Mouse (Mus musculus) activated CD4-positive, CD25-positive, alpha-beta regulatory T cell, adult 4 months (primary cell): ENCODE measurements around the gene Myo16. TPM values are rescaled to one million over a fixed set of nuclear protein-coding genes. Genes with fewer than 3 reads are reported as not detected.
A peak's percentile ranks its signal among the peaks of the same experiment; 100 is the strongest.

ENCODE experiments used
- ATAC-seq: one replicate; pipeline ENCODE4 v1.8.0; 2017
- polyA plus RNA-seq, 2 experiments: library from polyadenylated mRNA; unstranded; fragments of 100-300 nt; shearing (Covaris generic); gene quantifications; one replicate each; pipeline ENCODE4 v1.2.1; 2017

Myo16 gene
- polyA plus RNA-seq, 2 experiments from 2014 or later: not detected

DNA sequence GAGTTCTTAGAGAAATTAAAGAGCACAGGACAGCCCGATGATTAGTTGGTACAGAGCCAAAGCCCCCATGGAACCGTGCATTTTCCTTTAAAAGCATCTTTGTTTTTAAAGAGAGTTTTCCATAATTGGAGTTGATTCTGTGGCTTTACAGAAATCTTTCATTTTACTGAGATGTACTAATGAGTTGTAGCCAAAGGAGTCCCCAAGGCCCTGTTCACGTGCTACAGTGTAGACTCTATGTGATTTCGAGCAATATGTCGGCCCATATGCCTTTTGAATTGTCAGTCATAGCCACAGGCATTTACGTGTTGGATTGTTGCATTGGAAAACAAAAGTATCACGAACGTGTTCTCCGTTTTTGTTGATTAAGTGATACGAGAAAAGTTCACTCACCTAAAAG lies 325.3 kb downstream of the Myo16 start:
- no peak for ATAC-seq

DNA sequence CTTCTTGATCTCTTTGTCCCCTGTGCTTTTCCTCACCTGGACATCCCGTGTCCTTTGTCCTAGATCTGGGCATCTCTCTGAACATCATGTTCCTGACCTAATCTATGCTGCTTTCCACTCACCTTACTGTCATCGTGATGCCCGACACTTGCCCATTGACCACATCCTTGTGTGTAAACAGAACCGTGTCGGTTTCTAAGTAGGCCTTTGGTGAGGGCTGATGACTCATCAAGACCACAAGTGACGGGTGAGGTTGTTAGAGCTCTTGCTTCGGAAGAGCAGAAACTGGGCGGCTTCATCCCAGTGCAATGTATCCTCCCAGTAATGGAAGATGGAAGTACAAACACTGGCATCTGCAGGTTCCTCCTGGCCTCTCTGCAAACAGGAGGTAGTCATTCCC lies 327.1 kb downstream of the Myo16 start:
- peak; percentile 80 for ATAC-seq

DNA sequence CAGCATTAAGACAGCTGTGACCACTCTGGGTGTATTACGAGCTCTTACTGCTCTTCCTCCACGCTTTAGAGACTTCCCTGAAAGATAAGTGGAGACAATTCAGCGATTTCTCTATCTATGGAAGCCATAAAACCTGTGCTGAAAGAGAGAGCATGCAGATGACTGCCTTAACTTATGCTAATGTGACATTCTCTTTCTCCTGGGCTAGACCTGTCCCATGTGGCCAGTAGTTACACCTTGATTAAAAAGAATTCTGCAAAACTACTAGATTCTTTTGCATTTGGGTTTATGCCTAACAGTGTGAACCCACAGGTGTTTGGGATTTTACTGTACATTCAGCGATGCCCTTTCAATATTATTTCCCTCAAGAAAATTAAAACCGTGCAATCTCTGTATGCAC lies 328.4 kb downstream of the Myo16 start:
- no peak for ATAC-seq

DNA sequence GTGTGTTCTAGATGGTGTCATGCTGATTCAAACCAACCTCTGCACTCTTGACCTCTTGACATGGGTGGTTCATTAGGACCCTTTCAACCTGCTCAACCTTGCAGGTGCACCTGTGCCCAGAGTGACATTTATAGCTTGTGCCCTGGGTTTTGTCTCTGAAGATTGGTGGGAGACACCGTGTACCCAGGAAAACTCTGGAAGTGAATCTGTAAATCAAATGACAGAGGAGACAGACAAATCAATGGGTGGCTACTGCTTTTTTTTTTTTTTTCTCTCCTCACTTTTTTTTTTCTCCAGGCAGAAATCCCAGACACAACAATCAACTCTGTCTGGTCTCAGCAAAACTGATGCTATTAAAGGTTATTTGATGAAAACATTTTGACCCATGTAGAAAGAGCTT lies 329.2 kb downstream of the Myo16 start:
- ATAC-seq: no peak

DNA sequence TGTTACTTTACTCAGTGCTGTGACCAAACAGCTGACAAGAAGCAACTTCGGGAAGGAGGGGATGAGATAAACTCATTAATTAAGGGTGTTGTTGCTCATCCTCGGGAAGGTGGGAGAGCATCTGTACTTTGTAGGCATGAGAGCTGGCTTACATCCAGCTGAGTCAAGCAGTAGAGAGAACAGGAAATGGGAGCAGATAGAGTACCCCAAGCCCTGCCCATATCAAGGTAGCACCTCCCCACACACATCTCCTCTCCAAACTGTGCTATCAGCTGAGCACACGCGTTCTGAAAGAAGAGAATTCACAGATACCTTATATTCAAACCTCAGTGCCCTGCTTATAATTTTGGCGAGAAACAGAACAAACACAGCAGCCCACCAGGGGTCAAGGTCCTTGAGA lies 330.1 kb downstream of the Myo16 start:
- ATAC-seq: no peak

DNA sequence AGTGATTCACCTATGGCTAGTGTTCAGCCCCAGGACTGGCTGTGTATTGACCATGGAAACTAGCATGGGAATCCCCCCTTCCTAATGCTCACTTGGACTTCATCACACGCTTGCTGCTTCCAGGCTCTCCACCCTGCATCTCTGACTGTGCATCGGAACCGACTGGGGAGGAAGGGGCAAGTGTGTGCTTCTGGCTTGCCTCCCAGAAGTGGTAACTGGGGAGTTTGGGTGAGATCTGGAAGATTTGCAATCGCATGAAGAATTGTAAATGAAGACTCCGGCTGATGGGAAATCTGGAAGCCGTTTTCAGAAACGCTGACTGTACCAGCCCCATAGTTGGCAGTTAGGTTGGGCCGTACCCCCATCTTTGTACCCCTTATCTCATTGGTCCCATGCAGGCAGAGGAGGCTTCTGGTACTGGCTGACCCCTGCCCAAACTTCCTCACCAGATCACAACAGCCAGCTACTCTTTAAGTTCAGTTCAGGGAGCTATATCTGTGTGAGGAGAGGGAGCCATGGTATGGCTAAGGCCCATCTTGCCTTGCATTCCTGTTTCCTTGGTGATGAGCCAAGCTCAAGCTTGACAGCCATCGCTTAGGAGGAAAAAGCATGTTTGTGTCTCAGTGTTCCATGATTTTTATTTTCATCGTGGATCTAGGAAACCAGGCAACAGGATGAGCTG lies 336.2 kb downstream of the Myo16 start:
- no peak for ATAC-seq

DNA sequence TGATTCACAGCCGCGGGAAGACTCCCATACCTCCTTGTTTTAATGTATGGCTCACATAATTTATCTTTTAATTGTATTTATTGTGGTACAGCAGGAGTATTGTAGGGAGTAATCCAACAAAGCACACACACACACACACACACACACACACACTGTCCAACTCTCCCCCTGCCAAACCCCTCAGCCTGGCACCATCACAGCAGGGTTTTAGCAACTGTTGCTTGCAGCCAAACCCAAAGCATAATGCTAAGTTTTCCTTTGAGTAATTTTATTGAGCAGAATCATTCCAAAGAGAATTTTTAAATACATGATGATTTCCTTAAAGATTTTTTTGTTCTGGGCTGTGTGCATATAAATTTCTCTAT lies 336.7 kb downstream of the Myo16 start:
- ATAC-seq: no peak

DNA sequence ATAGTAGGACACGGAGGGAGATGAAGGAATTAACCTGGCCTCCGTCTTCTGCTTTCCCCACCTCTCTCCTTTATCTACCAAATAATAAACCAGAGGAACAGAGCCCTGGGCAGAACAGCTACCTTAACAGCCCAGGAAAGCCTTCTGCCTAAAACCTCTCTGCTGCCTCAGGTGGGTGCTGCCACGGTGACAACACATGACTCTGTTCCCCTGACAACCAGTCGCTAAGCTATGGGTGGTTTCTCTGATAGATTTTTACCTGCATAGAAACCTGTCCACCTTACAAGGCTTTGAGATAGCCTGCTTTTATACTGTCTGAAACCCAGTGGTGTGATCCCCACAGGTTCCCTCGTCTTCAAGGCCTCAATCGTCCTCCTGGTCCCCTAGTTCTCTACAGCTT lies 337.2 kb downstream of the Myo16 start:
- no peak for ATAC-seq

DNA sequence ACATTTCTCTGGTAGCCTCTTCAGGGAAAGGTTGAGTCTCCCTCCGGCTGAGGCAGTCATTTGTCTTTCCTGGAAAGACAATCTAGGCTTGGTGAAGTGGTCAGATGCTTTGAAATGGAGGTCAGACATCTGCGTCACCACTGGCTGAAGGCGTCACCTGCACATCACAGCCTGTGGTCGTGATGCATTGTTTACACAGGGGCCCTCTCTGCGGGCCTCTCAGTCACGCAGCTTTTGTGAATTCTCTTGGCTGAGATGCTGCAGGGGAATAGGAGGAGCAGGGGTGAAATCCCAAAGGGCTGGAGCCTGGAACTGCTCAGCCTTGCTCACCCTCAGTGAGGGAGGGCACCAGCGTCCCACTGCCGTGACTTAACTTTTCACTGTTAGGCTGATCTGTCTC lies 346.1 kb downstream of the Myo16 start:
- no peak for ATAC-seq

DNA sequence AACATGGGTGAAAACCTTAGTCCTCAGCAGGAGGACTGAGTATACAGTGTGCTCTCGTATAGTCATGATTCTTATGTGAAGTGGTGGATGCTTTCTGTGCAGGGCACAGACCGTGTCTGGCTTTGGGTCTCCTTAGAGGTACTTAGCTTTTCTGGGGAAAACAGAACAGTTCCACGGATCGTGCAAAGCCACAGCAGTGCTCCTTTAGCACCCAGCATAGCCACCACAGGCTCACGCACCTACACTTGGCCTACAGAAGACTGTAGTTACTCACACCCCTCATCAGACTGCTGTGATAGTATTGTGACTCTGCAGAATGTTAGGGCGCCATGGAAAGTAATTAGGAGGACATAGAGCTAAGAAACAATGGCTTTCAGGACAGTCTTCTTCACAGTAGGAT lies 346.8 kb downstream of the Myo16 start:
- ATAC-seq: no peak

DNA sequence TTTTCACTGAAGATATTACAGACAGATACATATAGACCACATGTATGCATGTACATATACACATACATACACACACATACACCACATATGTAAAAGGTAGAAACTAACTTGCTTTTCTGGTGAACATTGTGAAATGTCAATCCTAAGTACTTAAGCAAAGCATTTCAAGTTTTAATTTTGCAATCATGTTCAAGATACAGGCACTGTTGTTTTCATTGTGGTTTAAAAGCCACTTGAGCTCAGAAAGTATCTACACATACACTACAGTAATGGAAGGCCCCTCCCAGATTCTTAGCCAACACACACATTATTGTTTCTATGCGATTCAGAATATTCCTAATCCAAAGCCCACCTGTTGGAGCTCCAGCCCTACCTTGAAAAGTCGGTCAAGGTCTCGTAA lies 348.0 kb downstream of the Myo16 start:
- ATAC-seq: no peak

DNA sequence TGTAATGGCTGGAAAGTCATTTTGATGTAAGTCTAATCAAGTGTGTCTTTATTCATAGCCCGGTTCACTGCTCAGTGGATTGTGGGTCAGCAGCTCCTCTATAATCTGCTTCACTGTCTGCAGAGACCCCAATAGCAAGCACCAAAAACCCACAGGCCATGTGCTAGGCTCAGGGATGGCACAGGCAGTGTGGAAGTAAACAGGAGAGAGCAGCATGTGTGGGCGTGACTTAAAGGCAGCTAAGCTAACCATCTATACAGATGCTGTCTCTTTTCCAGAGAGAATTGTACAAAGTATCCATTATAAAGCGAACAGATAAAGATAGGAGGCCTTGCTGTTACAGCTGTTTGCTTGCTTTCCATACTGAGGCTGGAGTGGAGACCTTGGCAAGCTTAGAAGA lies 358.4 kb downstream of the Myo16 start:
- no peak for ATAC-seq

DNA sequence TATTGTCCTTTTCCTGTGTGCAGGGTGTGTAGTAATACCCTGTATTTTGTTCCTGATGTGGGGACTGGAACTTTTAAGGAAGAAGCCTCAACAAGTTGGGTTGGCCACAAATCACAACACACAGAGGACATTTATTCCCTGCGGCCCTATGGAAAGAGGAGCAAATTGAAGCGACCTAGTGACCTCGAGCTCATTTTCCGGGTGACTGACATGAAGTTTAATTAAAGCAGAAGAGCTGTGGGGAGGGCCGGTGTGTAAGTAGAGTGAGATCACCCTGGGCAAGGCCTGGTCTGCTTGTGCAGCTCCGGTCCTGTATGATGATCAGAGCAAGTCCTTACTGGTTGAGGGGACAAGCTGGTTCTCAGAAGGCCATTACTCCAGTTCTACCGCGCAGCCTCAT lies 363.7 kb downstream of the Myo16 start:
- no peak for ATAC-seq

DNA sequence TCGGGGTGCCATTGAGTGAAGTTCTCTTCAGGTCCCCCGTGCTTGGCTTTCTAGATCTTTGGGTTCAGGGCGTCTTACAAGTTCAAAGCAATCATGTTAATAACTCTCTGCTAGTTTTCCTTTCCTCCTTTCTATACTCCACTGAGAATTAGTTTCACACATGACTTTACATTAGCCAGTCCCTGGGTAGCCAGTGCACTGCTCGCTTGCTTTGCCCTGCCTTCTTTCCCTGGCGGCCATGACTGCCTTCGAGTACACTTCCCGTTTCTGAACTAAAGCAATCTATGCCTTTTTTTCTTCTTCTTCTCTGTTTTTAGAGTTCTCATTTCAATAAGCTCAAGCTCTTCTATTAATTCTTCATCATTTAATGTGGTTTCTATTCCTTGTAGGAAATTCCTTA lies 365.6 kb downstream of the Myo16 start:
- no peak for ATAC-seq

DNA sequence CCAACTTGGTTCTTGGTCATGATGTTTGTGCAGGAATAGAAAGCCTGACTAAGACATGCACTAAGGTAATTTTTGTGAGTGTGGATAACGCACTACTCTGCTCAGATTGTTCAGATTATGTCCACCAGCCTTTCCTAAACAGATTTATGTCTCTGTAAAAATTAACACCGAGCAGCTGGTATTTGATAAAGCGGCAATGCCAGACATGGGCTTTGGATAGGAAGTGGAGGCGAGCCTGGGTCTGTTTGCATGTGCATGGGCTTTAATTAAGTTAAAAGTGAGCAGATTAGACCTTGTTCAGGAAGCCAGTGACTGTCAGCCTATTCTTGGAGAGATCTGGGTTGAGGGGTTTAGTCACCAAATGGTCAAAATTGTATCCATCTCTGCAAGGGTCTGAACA lies 367.8 kb downstream of the Myo16 start:
- ATAC-seq: no peak

DNA sequence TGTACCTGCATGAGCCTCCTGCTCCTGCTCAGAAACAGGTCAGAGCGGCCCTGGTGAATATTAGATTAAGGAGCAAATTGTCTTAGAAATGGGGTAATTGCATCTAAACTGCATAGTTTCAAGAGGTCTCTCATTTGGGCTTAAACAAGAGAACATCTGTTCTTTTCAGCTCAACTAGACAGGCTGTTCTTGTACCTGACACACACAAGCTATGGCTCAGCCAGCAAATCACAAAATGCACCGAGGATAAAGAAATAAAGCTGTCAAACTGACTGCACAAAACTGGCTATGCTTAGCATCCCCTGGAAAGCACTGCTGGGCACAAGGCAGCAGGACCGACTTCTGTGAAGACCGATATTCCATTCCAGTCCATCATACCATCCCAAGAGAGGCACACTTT lies 372.0 kb downstream of the Myo16 start:
- no peak for ATAC-seq

DNA sequence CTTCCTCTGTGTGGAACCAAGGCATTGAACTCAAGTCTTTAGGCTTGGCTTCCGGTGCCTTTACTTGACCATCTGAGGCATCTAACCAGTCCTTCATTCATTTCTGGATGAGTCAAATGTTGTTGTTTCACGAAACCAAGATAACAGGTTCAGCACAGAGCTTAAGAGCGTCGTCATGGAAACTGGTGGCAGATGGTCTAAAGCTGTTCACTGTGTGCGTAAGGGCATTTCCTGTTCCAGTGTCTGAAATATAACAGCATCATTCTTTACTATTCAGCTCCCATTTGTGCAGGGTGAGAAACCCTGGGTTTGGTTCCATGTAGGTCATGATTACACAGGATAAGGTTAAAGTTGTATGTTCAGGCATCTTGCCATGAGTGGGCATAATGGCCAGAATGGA lies 372.9 kb downstream of the Myo16 start:
- no peak for ATAC-seq

DNA sequence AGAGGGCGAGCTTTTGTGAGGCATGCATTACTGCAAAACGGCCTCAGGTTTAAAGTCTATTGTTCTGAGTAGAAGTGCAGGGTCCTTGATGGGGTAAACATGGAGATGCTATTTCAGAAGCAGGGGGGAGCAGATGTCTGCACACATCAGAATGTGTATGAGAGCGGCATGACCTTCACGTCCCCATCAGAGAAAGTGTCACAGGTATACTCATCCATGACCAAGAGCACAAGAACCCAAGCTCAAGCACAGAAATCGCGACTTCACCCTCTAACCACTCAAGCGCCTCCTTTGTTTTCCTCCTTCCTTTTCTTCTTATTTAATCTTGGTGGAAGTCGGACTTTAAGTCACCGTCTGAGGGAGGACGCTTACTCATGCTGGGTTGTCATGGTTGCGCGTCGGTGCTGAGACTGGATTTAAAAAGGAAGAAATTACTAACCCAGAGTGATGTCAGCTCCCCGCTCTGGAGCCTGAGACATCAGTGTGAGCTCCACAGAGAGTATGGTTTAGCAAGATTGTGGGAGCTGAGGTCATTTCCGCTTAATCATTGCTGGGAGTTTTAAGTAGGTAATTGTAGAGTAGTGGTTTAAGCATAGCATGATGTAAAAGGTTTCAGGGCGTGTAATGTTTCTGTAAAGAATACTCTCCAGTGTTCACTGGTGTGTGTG lies 381.0 kb downstream of the Myo16 start:
- no peak for ATAC-seq

DNA sequence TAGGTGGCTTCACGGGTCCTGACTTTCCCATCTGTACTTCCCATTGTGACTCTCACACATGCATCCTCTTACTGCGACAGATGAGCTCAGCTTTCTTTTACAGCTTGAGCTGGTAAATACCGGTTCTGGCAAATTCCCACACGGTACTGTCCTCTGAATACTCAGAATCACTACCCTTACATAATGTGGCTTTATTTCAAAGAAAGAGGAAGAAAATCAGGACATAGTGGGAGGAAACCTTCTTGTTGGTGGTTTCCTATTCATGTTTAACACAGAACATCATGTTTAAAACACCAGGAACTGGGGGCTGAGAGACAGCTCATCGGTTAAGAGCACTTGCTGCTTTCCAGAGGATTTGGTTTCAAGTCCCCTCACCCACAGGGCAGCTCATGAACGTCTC lies 384.6 kb downstream of the Myo16 start:
- no peak for ATAC-seq

DNA sequence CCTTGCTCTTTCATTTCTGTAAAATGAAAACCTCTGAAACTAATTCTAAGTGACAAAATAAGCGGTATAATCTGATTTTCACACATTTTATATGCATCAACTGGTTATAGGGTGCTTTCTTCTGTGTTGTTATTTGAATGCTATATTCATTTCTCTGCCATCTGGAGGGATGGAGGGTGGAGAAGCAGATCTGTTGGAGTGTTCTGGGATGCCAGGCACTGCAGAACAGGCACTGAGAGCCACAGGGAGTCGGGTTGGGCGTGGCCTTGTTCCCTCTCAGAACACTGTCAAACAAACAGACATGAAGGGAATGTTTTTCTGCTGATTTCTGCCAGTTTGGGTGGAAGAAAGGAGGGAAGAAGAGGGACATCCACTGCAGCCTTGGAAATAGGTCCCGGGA lies 386.0 kb downstream of the Myo16 start:
- no peak for ATAC-seq

DNA sequence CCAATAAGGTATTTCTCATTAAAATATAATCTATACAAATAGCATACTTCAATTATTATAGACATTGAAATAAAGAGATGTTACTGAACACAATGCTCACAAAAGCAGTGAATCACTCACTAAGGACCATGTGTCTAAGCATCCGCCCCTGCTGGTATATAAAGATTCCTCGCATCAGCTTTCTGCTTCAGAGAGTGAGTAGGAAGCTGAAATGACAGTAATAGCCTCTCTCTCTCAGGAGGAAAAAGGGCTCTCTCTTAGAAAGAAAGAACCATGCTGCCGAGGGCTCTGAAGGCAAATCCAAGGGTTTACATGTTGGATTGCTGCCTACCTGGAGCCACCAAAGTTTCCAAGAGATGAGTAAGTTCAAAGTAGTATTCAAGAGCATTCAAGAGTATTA lies 392.2 kb downstream of the Myo16 start:
- ATAC-seq: no peak

DNA sequence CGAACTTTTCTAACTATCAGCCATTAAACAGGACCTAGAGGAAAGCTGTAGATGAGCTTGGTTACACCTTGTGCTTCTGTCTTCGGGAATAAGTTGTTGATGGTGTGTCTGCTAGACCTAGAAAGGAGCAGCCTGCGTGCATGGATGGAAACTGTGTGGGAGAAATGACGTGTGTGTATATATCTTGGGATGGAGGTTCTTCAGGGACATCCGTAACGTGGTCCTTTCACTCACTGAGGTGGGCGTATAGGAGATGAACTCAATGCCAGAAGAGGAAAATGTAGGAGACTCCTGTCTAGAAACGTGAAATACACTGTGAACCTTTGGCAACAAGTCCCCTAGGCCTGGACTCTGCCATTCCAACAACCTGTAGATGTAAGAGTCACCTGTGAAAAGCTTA lies 392.8 kb downstream of the Myo16 start:
- ATAC-seq: no peak

DNA sequence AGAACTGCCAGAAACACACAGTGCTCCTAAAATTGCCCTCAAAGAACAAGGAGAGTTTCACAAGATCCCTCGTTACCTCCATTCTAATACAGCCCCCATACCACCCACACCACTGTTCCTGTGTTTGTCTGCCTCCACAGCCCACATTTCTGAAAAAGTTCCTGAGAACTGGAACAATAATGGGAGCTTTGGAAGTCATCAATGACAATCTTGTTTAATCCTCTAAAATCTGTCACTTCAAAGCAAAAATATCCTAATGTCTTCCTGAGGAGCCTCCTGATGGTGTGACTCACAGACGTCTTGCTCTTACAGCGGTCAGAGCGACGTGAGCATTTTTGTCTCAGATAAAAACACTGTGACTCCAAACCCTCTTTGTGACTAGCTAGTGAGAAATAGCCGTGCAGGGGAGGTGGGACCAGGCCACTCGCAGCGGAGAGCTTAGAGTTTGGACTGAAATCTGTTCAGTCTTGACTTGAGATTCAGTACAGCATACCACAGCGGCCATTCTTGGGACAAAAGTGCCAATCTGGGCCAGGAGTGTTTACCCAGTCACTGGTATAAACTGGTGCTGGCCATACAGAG lies 394.4 kb downstream of the Myo16 start:
- ATAC-seq: no peak

DNA sequence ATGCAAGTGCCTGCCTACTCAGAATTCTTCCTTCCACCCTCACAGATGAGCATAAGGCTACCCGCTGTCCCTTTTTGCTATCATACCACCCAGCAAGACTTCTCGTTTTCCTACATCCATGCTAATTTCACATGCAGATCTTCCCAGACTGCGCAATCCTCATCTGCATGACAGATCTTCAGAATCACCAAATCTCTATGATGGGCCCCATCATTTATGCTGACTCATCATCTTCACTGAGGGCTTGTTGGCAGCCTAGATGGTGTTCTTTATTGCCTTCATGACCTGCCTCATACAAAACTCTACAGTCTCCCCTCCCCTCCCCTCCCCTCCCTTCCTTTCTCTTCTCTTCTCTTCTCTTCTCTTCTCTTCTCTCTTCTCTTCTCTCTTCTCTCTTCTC lies 395.7 kb downstream of the Myo16 start:
- ATAC-seq: no peak

DNA sequence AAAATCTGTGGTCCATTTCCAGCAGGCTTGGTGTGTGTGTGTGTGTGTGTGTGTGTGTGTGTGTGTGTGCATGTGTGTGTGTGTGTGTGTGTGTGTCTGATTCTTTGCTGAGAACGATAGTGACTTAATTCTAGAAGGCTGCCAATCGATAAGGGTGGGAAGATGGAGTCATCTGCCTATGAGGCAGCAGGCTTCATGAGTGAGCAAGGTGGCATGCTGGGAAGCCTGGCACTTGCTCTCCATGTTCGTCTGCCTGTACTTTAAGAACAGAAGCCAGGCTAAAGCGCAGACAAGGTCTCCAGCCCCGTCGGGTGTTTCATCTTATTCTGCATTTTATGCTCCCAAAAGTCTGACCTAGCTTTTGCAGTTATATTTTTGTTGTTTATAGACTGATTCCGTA lies 404.2 kb downstream of the Myo16 start:
- no peak for ATAC-seq
